Mouse (Mus musculus) heart, postnatal 25 days (tissue): Measurements from ENCODE around the gene Gm28043. TPM values are rescaled to one million over a fixed set of nuclear protein-coding genes. Genes with fewer than 3 reads are reported as not detected.

ENCODE experiments used
- DNase-seq: peaks from one replicate; pipeline ENCODE4 v3.0.0; 2022; ENCODE audit warnings: low spot score
- intact Hi-C: fragments of 180-260 bp; cut with DNase I; formaldehyde crosslinking; loops from one replicate; pipeline ENCODE4 v1.15.1; 2025
- microRNA-seq: library from miRNA; unstranded; fragments of <30 nt; microRNA quantifications from one replicate; pipeline ENCODE4 v1.2.0, GENCODE M21; 2022
- total RNA-seq, 2 experiments: library from RNA; stranded (reverse); gene quantifications; 2 replicates each; pipeline ENCODE4 v1.2.3; 2021

Gene Gm28043
- total RNA-seq, 2 experiments from 2014 or later = 0.68 to 1.2 TPM

GRCm38 (mm10) chr17:29731266-29731952 lies 116.7 kb downstream of the Gm28043 start:
- DNase-seq = no peak

GRCm38 (mm10) chr17:29731953-29732325 lies 117.3 kb downstream of the Gm28043 start:
- intact Hi-C loops = no loop called here
- DNase-seq = no peak

More at GRCm38 (mm10) chr17:29731266-29731952, 116.7 kb downstream of the Gm28043 start:
- intact Hi-C loops = no loop called here

GRCm38 (mm10) chr17:29732522-29732921 lies 117.8 kb downstream of the Gm28043 start:
- no peak for DNase-seq
- intact Hi-C loops = no loop called here

GRCm38 (mm10) chr17:29736448-29737014 lies 121.9 kb downstream of the Gm28043 start:
- DNase-seq = no peak
- intact Hi-C loops = no loop called here

- no peak for DNase-seq
- intact Hi-C loops = no loop called here
Observed at GRCm38 (mm10) chr17:29737849-29738804, 123.5 kb downstream of the Gm28043 start.

- intact Hi-C loops = no loop called here
- DNase-seq = no peak
Observed at GRCm38 (mm10) chr17:29747466-29747865, 132.8 kb downstream of the Gm28043 start.

Small RNA genes within 50 kb of the gene (microRNA-seq; reads per million reads assigned to microRNA genes)
- gene Mir7667 = not detected

Other genes starting within 250 kb of the Gm28043 start
- gene Pim1, start 124.1 kb upstream of the Gm28043 start, total RNA-seq = 10 to 100 TPM; 22.1 to 32.7 TPM
- gene Gm17657, start 65.2 kb upstream of the Gm28043 start, total RNA-seq = not detected
- 10 to 100 TPM; 12.7 to 13.3 TPM for gene Tbc1d22b, start 65.1 kb upstream of the Gm28043 start, total RNA-seq
- gene Tmem217, start 62.5 kb upstream of the Gm28043 start, total RNA-seq = not detected
- 10 to 100 TPM; 20.0 to 21.2 TPM for gene Rnf8, start 86 bp upstream of the Gm28043 start, total RNA-seq
- 10 to 100 TPM; 51.5 to 59.5 TPM for gene Cmtr1, start 45.7 kb downstream of the Gm28043 start, total RNA-seq
- 10 to 100 TPM in 1 of 2 experiments, 1 to 10 TPM in 1; 9.6 to 12.6 TPM for gene Ccdc167, start 102.2 kb downstream of the Gm28043 start, total RNA-seq